Mouse (Mus musculus) cerebellum, adult 2 months (tissue): ENCODE data around the gene Rapgef6.

Source experiments
- CTCF ChIP-seq: fragments of 200-500 bp; IDR thresholded peaks from 2 replicates; pipeline ENCODE4 v1.5.1; 2011; ENCODE audit warnings: low read depth, mild to moderate bottlenecking, control low read depth, low read length, moderate library complexity, borderline replicate concordance; ENCODE audit not compliant: insufficient read depth
- POLR2A ChIP-seq: fragments of 200-500 bp; IDR thresholded peaks from 2 replicates; pipeline ENCODE4 v1.6.1; 2011; ENCODE audit warnings: low read length, control low read depth, borderline replicate concordance; ENCODE audit not compliant: insufficient read depth

DNA sequence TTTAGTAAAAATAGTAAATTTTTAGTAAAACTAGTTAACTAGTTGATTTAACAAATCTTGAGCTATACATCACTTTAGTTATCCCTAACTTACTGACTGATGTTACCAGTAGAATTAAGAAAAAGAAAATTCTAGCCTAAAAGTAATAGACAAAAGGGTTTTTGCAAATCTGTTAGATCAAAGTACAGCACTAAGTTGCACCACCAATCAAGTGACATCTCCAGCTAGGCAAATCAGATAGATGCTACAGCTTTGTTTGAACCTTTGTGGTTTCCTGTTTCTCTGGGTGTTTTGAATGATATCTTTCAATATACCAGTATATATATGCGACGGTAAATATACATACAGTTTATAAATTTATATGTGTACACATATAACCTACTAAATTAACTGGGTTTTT is 99.1 kb downstream of the Rapgef6 start:
- TF ChIP-seq CTCF (no peak), POLR2A (no peak)
